Mouse (Mus musculus): ENCODE results near the gene Gm21818.
"Not testable (repeated sequence)": the region's sequence is repeated elsewhere in the genome, so short reads cannot be mapped to it uniquely, and the experiment has no call there.

Gene Gm21818

GRCm38 (mm10) chr13:120172133-120172532, at the start of gene Gm21818:
Gene Gm21818, plus strand, starts transcription at chr13:120172433.
- not testable (repeated sequence) for DNase-seq

GRCm38 (mm10) chr13:120139946-120140345, 32.3 kb upstream of the Gm21818 start, which contains the start of gene Gm20767:
Gene Gm20767, plus strand, starts transcription at chr13:120140246.
- not testable (repeated sequence) for DNase-seq

GRCm38 (mm10) chr13:120142348-120142747, 29.9 kb upstream of the Gm21818 start:
- DNase-seq, result not testable (repeated sequence)

- DNase-seq, result not testable (repeated sequence)
Observed at GRCm38 (mm10) chr13:120149660-120150407, 22.4 kb upstream of the Gm21818 start.

GRCm38 (mm10) chr13:120150589-120150988, 21.6 kb upstream of the Gm21818 start:
- DNase-seq, result not testable (repeated sequence)

GRCm38 (mm10) chr13:120168301-120168700, 3.9 kb upstream of the Gm21818 start:
- DNase-seq, result not testable (repeated sequence)

- not testable (repeated sequence) for DNase-seq
Observed at GRCm38 (mm10) chr13:120196189-120196821, 24.1 kb downstream of the Gm21818 start.

GRCm38 (mm10) chr13:120215847-120216246, 43.6 kb downstream of the Gm21818 start, which contains the start of gene Gm21762:
Gene Gm21762, minus strand, starts transcription at chr13:120215947.
- not testable (repeated sequence) for DNase-seq

GRCm38 (mm10) chr13:120220922-120221321, 48.7 kb downstream of the Gm21818 start:
- DNase-seq, result not testable (repeated sequence)

- DNase-seq, result not testable (repeated sequence)
Observed at GRCm38 (mm10) chr13:120223012-120223659, 50.9 kb downstream of the Gm21818 start.

All from kidney, postnatal 10 days (tissue).